Mouse (Mus musculus) cortical plate, adult 2 months (tissue): ENCODE measurements around the gene Taf5.

Source experiments
- CTCF ChIP-seq: fragments of 200-500 bp; IDR thresholded peaks from 2 replicates; pipeline ENCODE4 v1.5.1; 2011; ENCODE audit warnings: mild to moderate bottlenecking, control low read depth, low read length; ENCODE audit not compliant: insufficient read depth; ENCODE audit errors: extremely low read depth
- POLR2A ChIP-seq: fragments of 200-500 bp; IDR thresholded peaks from 2 replicates; pipeline ENCODE4 v1.6.1; 2011; ENCODE audit warnings: mild to moderate bottlenecking, low read length, control low read depth; ENCODE audit not compliant: insufficient read depth; ENCODE audit errors: extremely low read depth

DNA sequence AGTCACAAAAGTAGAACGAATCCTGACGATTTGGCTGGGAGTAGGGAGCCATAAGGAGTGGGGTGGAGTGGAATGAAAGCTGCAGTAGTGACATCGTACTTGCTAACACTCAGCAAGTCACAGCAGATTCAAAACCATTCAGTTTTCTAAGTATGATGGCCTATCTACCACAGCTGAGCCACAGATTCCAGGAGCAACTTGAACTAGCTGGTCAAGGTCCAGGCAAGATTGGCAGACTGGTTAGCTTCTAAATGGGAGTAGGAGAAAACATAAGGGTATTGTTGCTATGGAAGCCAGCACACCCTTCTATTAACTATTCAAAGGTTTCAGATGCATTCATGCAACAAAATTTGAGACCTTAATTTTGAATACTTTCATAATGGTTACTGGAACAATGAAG, 20.7 kb downstream of the Taf5 start:
- TF ChIP-seq POLR2A: no peak
- TF ChIP-seq CTCF: no peak
